Mouse (Mus musculus) intestine, embryonic 15.5 days (tissue): Measurements from ENCODE around the gene Tuba3a. TPM values are rescaled to one million over a fixed set of nuclear protein-coding genes. Genes with fewer than 3 reads are reported as not detected.
"Not testable (repeated sequence)": the region's sequence is repeated elsewhere in the genome, so short reads cannot be mapped to it uniquely, and the experiment has no call there.

Experiments used
- ATAC-seq: fragments of 200-750 bp; cut with Nextera tagmentation; 2 replicates; pipeline ENCODE4 v1.8.0; 2017; ENCODE audit warnings: moderate TSS enrichment, moderate library complexity
- H3K27ac ChIP-seq: fragments of 300-500 bp; sonication (generic); 2 replicates; pipeline ENCODE4 v1.5.1; 2015; ENCODE audit warnings: mild to moderate bottlenecking, inconsistent platforms
- H3K27me3 ChIP-seq: fragments of 300-500 bp; sonication (generic); replicated peaks from 2 replicates; pipeline ENCODE4 v1.6.1; 2015; ENCODE audit warnings: inconsistent platforms
- H3K36me3 ChIP-seq: fragments of 300-500 bp; sonication (generic); 2 replicates; pipeline ENCODE4 v1.6.1; 2015; ENCODE audit warnings: inconsistent platforms
- H3K4me1 ChIP-seq: fragments of 300-500 bp; sonication (generic); replicated peaks from 2 replicates; pipeline ENCODE4 v1.6.1; 2015; ENCODE audit warnings: inconsistent platforms
- H3K4me2 ChIP-seq: fragments of 300-500 bp; sonication (generic); replicated peaks from 2 replicates; pipeline ENCODE4 v1.6.1; 2015; ENCODE audit warnings: mild to moderate bottlenecking, inconsistent platforms
- H3K4me3 ChIP-seq: fragments of 300-500 bp; sonication (generic); replicated peaks from 2 replicates; pipeline ENCODE4 v1.5.1; 2015; ENCODE audit warnings: inconsistent platforms
- H3K9ac ChIP-seq: fragments of 300-500 bp; sonication (generic); 2 replicates; pipeline ENCODE4 v1.6.1; 2015; ENCODE audit warnings: inconsistent platforms
- H3K9me3 ChIP-seq: fragments of 300-500 bp; sonication (generic); 2 replicates; pipeline ENCODE4 v1.6.1; 2016; ENCODE audit warnings: inconsistent platforms
- WGBS: fragments of 180-500 bp; shearing (Covaris S2); methylation state at CpG from one replicate; pipeline ENCODE4 v1.1.7; 2015; 5-methylcytosine and 5-hydroxymethylcytosine counted together
- polyA plus RNA-seq: library from polyadenylated mRNA; unstranded; fragments of >200 nt; fragmentation: Nextera tagmentation; extraction: Ambion mirVana; gene quantifications from 2 replicates; pipeline ENCODE4 v1.2.1, GENCODE M21; 2015

The Tuba3a gene
- polyA plus RNA-seq, 1 experiment from 2014 or later: not detected

DNA sequence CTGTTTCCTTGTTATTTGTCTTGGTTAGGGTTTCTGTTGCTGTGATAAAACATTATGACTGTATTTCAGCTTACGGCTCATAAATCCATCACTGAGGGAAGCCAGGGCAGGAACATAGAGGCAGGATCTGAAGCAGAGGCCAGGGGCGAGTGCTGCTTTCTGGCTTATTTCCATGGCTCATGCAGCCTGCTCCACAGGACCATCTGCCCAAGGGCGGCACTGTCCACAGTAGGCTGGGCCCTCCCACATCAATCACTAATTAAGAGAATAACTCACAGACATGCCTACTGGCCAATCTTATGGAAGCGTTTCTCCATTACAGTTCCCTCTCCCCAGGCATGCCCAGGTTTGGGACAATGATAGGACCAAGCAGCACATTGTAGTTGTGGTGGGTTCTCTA, 17.4 kb upstream of the Tuba3a start:
- Histone ChIP-seq H3K4me2 (no peak overlapping the region), H3K9ac (no peak overlapping the region), H3K4me3 (no peak overlapping the region), H3K27ac (no peak overlapping the region), H3K4me1 (peaks cover 5% of the 10 kb centered on the region; the same call in 1 of the 2 replicates), H3K27me3 (no peaks in the 10 kb centered on the region), H3K36me3 (peaks cover 16% of the 10 kb centered on the region), H3K9me3 (no peaks in the 10 kb centered on the region)
- no peak for ATAC-seq
- WGBS: 79% methylated on average over 4 of the region's 4 CpGs

DNA sequence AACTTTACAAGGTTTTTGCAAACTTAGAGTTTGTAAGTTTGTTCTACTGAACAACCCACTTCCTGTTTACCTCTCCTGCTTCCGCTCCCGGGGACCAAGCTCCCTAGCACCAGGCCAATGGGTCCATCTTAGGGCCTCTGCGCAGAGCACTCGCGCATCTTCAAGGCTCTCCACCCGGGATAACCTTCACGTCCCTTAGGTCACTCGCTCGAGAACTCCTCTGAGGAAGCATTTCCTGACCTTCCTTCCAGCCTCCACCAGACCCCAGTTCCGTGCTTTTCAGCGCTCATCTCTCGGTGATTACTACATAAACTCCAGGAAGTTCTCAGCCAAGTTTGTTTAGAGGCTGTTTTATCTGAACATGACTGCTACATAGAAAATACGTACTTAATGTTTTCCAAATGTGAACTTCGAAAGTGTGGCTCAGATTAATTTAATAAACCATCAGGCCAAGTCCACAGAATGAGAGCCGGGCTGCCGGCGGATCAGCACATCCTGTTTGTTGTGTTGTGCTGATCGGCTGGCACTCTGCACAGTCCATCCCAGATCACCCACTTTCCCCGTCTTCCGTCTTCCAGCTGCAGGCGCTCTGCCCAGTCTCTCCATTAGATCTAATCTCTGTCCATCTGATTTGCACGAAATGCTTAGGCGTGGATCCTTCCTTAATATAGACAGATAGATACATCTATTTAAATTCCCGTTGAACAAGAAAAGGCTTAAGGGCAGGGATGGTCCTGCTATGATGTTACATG, 16.6 kb upstream of the Tuba3a start:
- H3K9me3 ChIP-seq: no peaks in the 10 kb centered on the region
- 73% methylated on average over 24 of the region's 24 CpGs for WGBS
- no peaks in the 10 kb centered on the region for H3K27me3 ChIP-seq
- peaks cover 5% of the 10 kb centered on the region; the same call in 1 of the 2 replicates for H3K4me1 ChIP-seq
- H3K9ac ChIP-seq: no peak overlapping the region
- no peak overlapping the region for H3K4me2 ChIP-seq
- peak overlapping the region; percentile 55; the same call in 1 of the 2 replicates for H3K27ac ChIP-seq
- H3K4me3 ChIP-seq: no peak overlapping the region
- peaks cover 13% of the 10 kb centered on the region for H3K36me3 ChIP-seq
- no peak for ATAC-seq

GRCm38 (mm10) chr6:125300982-125301381, 15.1 kb upstream of the Tuba3a start:
- Histone ChIP-seq H3K9me3 (no peaks in the 10 kb centered on the region), H3K36me3 (no peaks in the 10 kb centered on the region), H3K9ac (no peak overlapping the region), H3K27me3 (no peaks in the 10 kb centered on the region), H3K4me2 (no peak overlapping the region), H3K4me3 (no peak overlapping the region), H3K27ac (no peak overlapping the region), H3K4me1 (peaks cover 5% of the 10 kb centered on the region; the same call in 1 of the 2 replicates)
- 70% methylated on average over 1 of the region's 1 CpGs for WGBS
- ATAC-seq: peak; percentile 32

- peak; percentile 76 for ATAC-seq
Measured at GRCm38 (mm10) chr6:125297149-125297820, 11.4 kb upstream of the Tuba3a start.

GRCm38 (mm10) chr6:125294049-125294448, 8.2 kb upstream of the Tuba3a start:
- Histone ChIP-seq H3K27me3 (no peaks in the 10 kb centered on the region), H3K36me3 (no peaks in the 10 kb centered on the region), H3K4me2 (no peak overlapping the region), H3K4me3 (no peak overlapping the region), H3K27ac (no peak overlapping the region), H3K9me3 (no peaks in the 10 kb centered on the region), H3K9ac (no peak overlapping the region), H3K4me1 (peaks cover under 1% of the 10 kb centered on the region; the same call in 1 of the 2 replicates)
- WGBS: 80% methylated on average over 4 of the region's 4 CpGs
- no peak for ATAC-seq

More at GRCm38 (mm10) chr6:125297149-125297820, 11.4 kb upstream of the Tuba3a start:
- Histone ChIP-seq H3K27me3 (no peaks in the 10 kb centered on the region), H3K9ac (no peak overlapping the region), H3K36me3 (no peaks in the 10 kb centered on the region), H3K4me3 (no peak overlapping the region), H3K27ac (no peak overlapping the region), H3K4me1 (peaks cover 5% of the 10 kb centered on the region; the same call in 1 of the 2 replicates), H3K9me3 (no peaks in the 10 kb centered on the region), H3K4me2 (no peak overlapping the region)
- 53% methylated on average over 5 of the region's 5 CpGs for WGBS

- Histone ChIP-seq H3K4me1 (peaks cover 3% of the 10 kb centered on the region; the same call in 1 of the 2 replicates), H3K9ac (no peak overlapping the region), H3K4me3 (no peak overlapping the region), H3K27ac (0 out of 2 replicates have a peak overlapping the region, but pooled peaks have one; percentile 4), H3K27me3 (no peaks in the 10 kb centered on the region), H3K9me3 (no peaks in the 10 kb centered on the region), H3K36me3 (no peaks in the 10 kb centered on the region), H3K4me2 (no peak overlapping the region)
- ATAC-seq: peak; percentile 83
- 79% methylated on average over 7 of the region's 7 CpGs for WGBS
Measured at GRCm38 (mm10) chr6:125292256-125292655, 6.4 kb upstream of the Tuba3a start.

DNA sequence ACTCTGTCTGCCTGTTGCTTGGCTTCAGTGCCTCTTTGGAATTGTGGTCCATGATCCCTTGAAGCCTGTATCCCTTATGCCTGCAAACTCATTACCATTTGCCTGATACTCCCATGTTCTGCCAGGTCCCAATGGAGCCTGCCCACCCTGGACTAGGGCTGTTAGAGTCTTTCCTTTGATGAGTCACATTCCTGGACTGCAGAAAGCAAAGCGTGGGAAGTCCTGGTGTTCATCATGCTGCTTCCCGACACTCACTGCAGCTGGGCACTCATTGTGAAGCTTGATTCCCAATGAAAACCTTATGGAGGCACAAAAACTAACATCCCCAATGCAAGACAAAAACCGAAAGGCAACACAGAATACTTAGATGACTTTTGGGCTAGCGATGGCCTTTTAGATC, 5.5 kb upstream of the Tuba3a start:
- WGBS: 64% methylated on average over 4 of the region's 4 CpGs
- H3K4me2 ChIP-seq: no peak overlapping the region
- H3K4me3 ChIP-seq: no peak overlapping the region

GRCm38 (mm10) chr6:125288730-125289129, 2.9 kb upstream of the Tuba3a start:
- Histone ChIP-seq H3K27me3 (no peaks in the 10 kb centered on the region), H3K36me3 (no peaks in the 10 kb centered on the region), H3K4me1 (peaks cover 3% of the 10 kb centered on the region; the same call in 1 of the 2 replicates), H3K27ac (no peak overlapping the region), H3K9me3 (no peaks in the 10 kb centered on the region), H3K4me2 (no peak overlapping the region), H3K9ac (no peak overlapping the region), H3K4me3 (no peak overlapping the region)
- no peak for ATAC-seq
- WGBS: 59% methylated on average over 5 of the region's 5 CpGs

More for the DNA sequence above, 5.5 kb upstream of the Tuba3a start:
- no peak overlapping the region for H3K9ac ChIP-seq
- H3K27ac ChIP-seq: no peak overlapping the region
- H3K27me3 ChIP-seq: no peaks in the 10 kb centered on the region
- no peak for ATAC-seq
- peaks cover 3% of the 10 kb centered on the region; the same call in 1 of the 2 replicates for H3K4me1 ChIP-seq
- no peaks in the 10 kb centered on the region for H3K36me3 ChIP-seq
- no peaks in the 10 kb centered on the region for H3K9me3 ChIP-seq

DNA sequence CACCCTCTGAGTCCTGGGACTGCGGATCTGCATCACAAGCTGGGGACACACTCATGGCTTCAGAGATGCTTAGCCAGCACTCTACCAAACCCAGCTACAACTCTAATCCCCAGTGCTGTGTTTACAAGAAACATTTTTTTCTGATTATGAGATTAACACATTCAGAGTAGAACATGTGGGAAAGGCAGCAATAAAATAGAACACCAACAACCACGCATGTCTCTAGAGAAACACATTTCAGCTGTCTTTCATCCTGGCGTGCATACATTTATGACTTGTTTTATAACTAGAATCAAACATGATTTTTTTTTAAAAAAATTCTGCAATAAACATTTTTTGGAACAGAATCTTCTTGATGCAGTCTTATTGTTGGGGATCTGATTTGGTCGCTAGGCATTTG, 1.1 kb upstream of the Tuba3a start:
- WGBS: 76% methylated on average over 4 of the region's 4 CpGs

GRCm38 (mm10) chr6:125284751-125285150, 1.1 kb downstream of the Tuba3a start:
- H3K9me3 ChIP-seq: no peaks in the 10 kb centered on the region
- 86% methylated on average over 7 of the region's 7 CpGs for WGBS

More for the DNA sequence above, 1.1 kb upstream of the Tuba3a start:
- no peaks in the 10 kb centered on the region for H3K27me3 ChIP-seq
- ATAC-seq: no peak
- no peaks in the 10 kb centered on the region for H3K36me3 ChIP-seq
- H3K9me3 ChIP-seq: no peaks in the 10 kb centered on the region
- no peak overlapping the region for H3K27ac ChIP-seq
- peaks cover 3% of the 10 kb centered on the region; the same call in 1 of the 2 replicates for H3K4me1 ChIP-seq
- H3K9ac ChIP-seq: no peak overlapping the region
- no peak overlapping the region for H3K4me2 ChIP-seq
- no peak overlapping the region for H3K4me3 ChIP-seq

DNA sequence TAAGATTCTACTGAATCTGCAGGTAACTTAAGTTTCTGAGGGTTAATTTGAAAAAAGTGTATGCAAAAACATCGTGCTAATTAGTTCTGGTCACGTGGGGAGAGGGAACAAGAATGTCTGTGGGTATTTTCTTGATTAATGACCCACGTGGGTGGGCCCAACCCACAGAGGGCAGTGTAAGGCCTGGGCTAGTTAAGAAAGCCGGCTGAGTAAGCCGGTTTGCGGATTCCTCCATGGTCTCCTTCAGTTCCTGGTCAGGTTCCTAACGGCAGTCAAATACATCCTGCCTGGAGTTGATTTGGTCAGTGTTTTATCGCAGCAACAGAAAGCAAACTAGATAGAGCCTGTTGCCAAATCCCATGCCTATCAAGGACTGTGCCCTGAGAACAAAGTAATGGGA, 1.6 kb downstream of the Tuba3a start:
- 34% methylated on average over 8 of the region's 8 CpGs for WGBS
- H3K4me1 ChIP-seq: peaks cover 3% of the 10 kb centered on the region; the same call in 1 of the 2 replicates
- no peaks in the 10 kb centered on the region for H3K27me3 ChIP-seq
- H3K36me3 ChIP-seq: no peaks in the 10 kb centered on the region
- H3K9me3 ChIP-seq: no peaks in the 10 kb centered on the region
- peak; percentile 76 for ATAC-seq
- H3K4me2 ChIP-seq: 0 out of 2 replicates have a peak overlapping the region, but pooled peaks have one; percentile 6
- no peak overlapping the region for H3K27ac ChIP-seq
- H3K4me3 ChIP-seq: no peak overlapping the region
- no peak overlapping the region for H3K9ac ChIP-seq

More at GRCm38 (mm10) chr6:125284751-125285150, 1.1 kb downstream of the Tuba3a start:
- Histone ChIP-seq H3K4me1 (peaks cover 3% of the 10 kb centered on the region; the same call in 1 of the 2 replicates), H3K9ac (no peak overlapping the region), H3K27me3 (no peaks in the 10 kb centered on the region), H3K27ac (no peak overlapping the region), H3K4me3 (no peak overlapping the region), H3K36me3 (no peaks in the 10 kb centered on the region), H3K4me2 (no peak overlapping the region)
- 0 out of 2 replicates have a peak, but pooled peaks have one; percentile 2 for ATAC-seq

GRCm38 (mm10) chr6:125282721-125283120, 3.1 kb downstream of the Tuba3a start:
- 93% methylated on average over 13 of the region's 13 CpGs for WGBS
- H3K36me3 ChIP-seq, ATAC-seq, H3K4me2 ChIP-seq, H3K4me1 ChIP-seq, H3K27ac ChIP-seq, H3K27me3 ChIP-seq, H3K4me3 ChIP-seq, H3K9me3 ChIP-seq, H3K9ac ChIP-seq: not testable (repeated sequence)
